ENCODE assay signal across 17 mouse cellular contexts in genomic region chr13:78187833-78188232, GRCm38 (mm10). TPM values are rescaled to one million over a fixed set of nuclear protein-coding genes. Genes with fewer than 3 reads are reported as not detected.
DNase-seq lines count a peak whose midpoint lies in the region; ATAC-seq lines count a peak whose summit lies in the region.
"Had no signal": no experiment of that assay in that cellular context is flagged by ENCODE, and none has a peak within 500 bp of the region (broad histone marks: within the 10 kb centered on the region; RNA-seq: fewer than 3 reads in every experiment).

No protein-coding gene starts in this region.

- no peak overlapping the region for H3K4me2 ChIP-seq in embryonic facial prominence, embryonic 12.5 days (replicated peaks)
- peak overlapping the region; percentile 47 for H3K4me2 ChIP-seq in forebrain, embryonic 12.5 days
- peak overlapping the region; percentile 39 for H3K4me2 ChIP-seq in hindbrain, embryonic 12.5 days (replicated peaks)
- peak overlapping the region; percentile 38 for H3K4me2 ChIP-seq in midbrain, embryonic 12.5 days (replicated peaks)
- H3K4me2 ChIP-seq: heart, embryonic 11.5 days; limb, embryonic 15.5 days had no signal

- no peaks in the 10 kb centered on the region for H3K9me3 ChIP-seq in embryonic facial prominence, embryonic 12.5 days
- H3K9me3 ChIP-seq in forebrain, embryonic 12.5 days, result no peaks in the 10 kb centered on the region
- H3K9me3 ChIP-seq in hindbrain, embryonic 12.5 days (replicated peaks), result no peaks in the 10 kb centered on the region
- H3K9me3 ChIP-seq in midbrain, embryonic 12.5 days, result no peaks in the 10 kb centered on the region
- H3K9me3 ChIP-seq: limb, embryonic 15.5 days; megakaryocyte, embryonic 14.5 days had no signal

- H3K27me3 ChIP-seq in embryonic facial prominence, embryonic 12.5 days, result peaks cover 54% of the 10 kb centered on the region
- peaks cover 75% of the 10 kb centered on the region for H3K27me3 ChIP-seq in forebrain, embryonic 12.5 days
- H3K27me3 ChIP-seq in hindbrain, embryonic 12.5 days, result peaks cover 10% of the 10 kb centered on the region; the same call in 1 of the 2 replicates
- peaks cover 62% of the 10 kb centered on the region for H3K27me3 ChIP-seq in midbrain, embryonic 12.5 days

- 0 out of 2 replicates have a peak, but pooled peaks cover 4% of the 10 kb centered on the region for H3K36me3 ChIP-seq in embryonic facial prominence, embryonic 12.5 days
- peaks cover 27% of the 10 kb centered on the region for H3K36me3 ChIP-seq in forebrain, embryonic 12.5 days (replicated peaks)
- H3K36me3 ChIP-seq in hindbrain, embryonic 12.5 days, result peaks cover 13% of the 10 kb centered on the region
- H3K36me3 ChIP-seq in midbrain, embryonic 12.5 days, result peaks cover 31% of the 10 kb centered on the region
- H3K36me3 ChIP-seq: limb, embryonic 15.5 days had no signal

- no peak for DNase-seq in left cerebral cortex, adult 11 months (ENCODE audit: low spot score)
- DNase-seq in cerebellum, postnatal 4 days (ENCODE audit: low spot score in 2 of 2), result no peak
- DNase-seq in left cerebral cortex, postnatal 4 days, result no peak
- DNase-seq in kidney, postnatal 36 days, result no peak
- DNase-seq: cerebellum, adult 9-11 months; heart, postnatal 14 days; lung, postnatal 14 days; right cerebral cortex, postnatal 14 days had no signal

- H3K27ac ChIP-seq in embryonic facial prominence, embryonic 12.5 days, result peak overlapping the region; percentile 2; the same call in 1 of the 2 replicates
- peak overlapping the region; percentile 97 for H3K27ac ChIP-seq in forebrain, embryonic 12.5 days
- peak overlapping the region; percentile 75 for H3K27ac ChIP-seq in hindbrain, embryonic 12.5 days
- H3K27ac ChIP-seq in midbrain, embryonic 12.5 days (replicated peaks), result peak overlapping the region; percentile 85
- H3K27ac ChIP-seq: kidney, postnatal 0 days; limb, embryonic 15.5 days had no signal

- peaks cover 23% of the 10 kb centered on the region; the same call in 1 of the 2 replicates for H3K4me1 ChIP-seq in embryonic facial prominence, embryonic 12.5 days
- peaks cover 73% of the 10 kb centered on the region for H3K4me1 ChIP-seq in forebrain, embryonic 12.5 days
- peaks cover 80% of the 10 kb centered on the region for H3K4me1 ChIP-seq in hindbrain, embryonic 12.5 days
- H3K4me1 ChIP-seq in midbrain, embryonic 12.5 days, result peaks cover 66% of the 10 kb centered on the region
- H3K4me1 ChIP-seq: limb, embryonic 15.5 days had no signal

- H3K4me3 ChIP-seq in embryonic facial prominence, embryonic 12.5 days, result no peak overlapping the region
- H3K4me3 ChIP-seq in forebrain, embryonic 12.5 days (replicated peaks), result peak overlapping the region; percentile 19
- no peak overlapping the region for H3K4me3 ChIP-seq in hindbrain, embryonic 12.5 days
- peak overlapping the region; percentile 15; the same call in 1 of the 2 replicates for H3K4me3 ChIP-seq in midbrain, embryonic 12.5 days
- H3K4me3 ChIP-seq: limb, embryonic 15.5 days; megakaryocyte, embryonic 14.5 days had no signal

- WGBS in embryonic facial prominence, embryonic 12.5 days, result 49% methylated on average over 5 of the region's 5 CpGs
- 36% methylated on average over 5 of the region's 5 CpGs for WGBS in forebrain, embryonic 12.5 days
- 49% methylated on average over 5 of the region's 5 CpGs for WGBS in hindbrain, embryonic 12.5 days
- WGBS in midbrain, embryonic 12.5 days, result 47% methylated on average over 5 of the region's 5 CpGs

- ATAC-seq in embryonic facial prominence, embryonic 12.5 days (ENCODE audit: insufficient number of reproducible peaks, insufficient read depth, low FRiP score, low TSS enrichment), result no peak
- ATAC-seq in forebrain, embryonic 12.5 days (ENCODE audit: low FRiP score), result no peak
- no peak for ATAC-seq in hindbrain, embryonic 12.5 days (ENCODE audit: low FRiP score)
- no peak for ATAC-seq in midbrain, embryonic 12.5 days (ENCODE audit: low FRiP score, low read depth)
- ATAC-seq: intestine, postnatal 0 days had no signal

- intact Hi-C loops in left cerebral cortex, postnatal 4 days (cut with DNase I), result no loop called here

- H3K9ac ChIP-seq in embryonic facial prominence, embryonic 12.5 days, result no peak overlapping the region
- H3K9ac ChIP-seq in forebrain, embryonic 12.5 days, result peak overlapping the region; percentile 54
- peak overlapping the region; percentile 23; the same call in 1 of the 2 replicates for H3K9ac ChIP-seq in hindbrain, embryonic 12.5 days
- H3K9ac ChIP-seq in midbrain, embryonic 12.5 days (replicated peaks), result peak overlapping the region; percentile 55; the same call in 1 of the 2 replicates
- H3K9ac ChIP-seq: limb, embryonic 15.5 days had no signal

RNA-seq across cellular contexts. Expression of gene Nr2f1, which starts 11.7 kb away (rescaled TPM):
- 46.5 and 49.0 TPM in 2 replicates for polyA plus RNA-seq in embryonic facial prominence, embryonic 12.5 days (2016; fragmentation: Nextera tagmentation; extraction: Ambion mirVana)
- polyA plus RNA-seq in forebrain, embryonic 12.5 days (2016; fragmentation: Nextera tagmentation; extraction: Ambion mirVana), result 86.3 and 113 TPM in 2 replicates
- polyA plus RNA-seq in hindbrain, embryonic 12.5 days (2016; fragmentation: Nextera tagmentation; extraction: Ambion mirVana), result 64.7 and 88.3 TPM in 2 replicates
- 62.3 and 84.1 TPM in 2 replicates for polyA plus RNA-seq in midbrain, embryonic 12.5 days (2016; fragmentation: Nextera tagmentation; extraction: Ambion mirVana)
- total RNA-seq in left cerebral cortex, postnatal 4 days (2021), result 100 to 1,000 TPM; 214 to 215 TPM

Comparison
In these comparisons a context has a peak if more than half of its experiments do, and no peak if none do; other contexts are left out.
1. H3K27ac ChIP-seq: peak in every context shown above with its lines; median percentile 97 in forebrain, embryonic 12.5 days; 85 in midbrain, embryonic 12.5 days; 75 in hindbrain, embryonic 12.5 days; 2 in embryonic facial prominence, embryonic 12.5 days.
2. H3K4me3 ChIP-seq: peak in forebrain, embryonic 12.5 days (single experiment) and midbrain, embryonic 12.5 days (single experiment); none in embryonic facial prominence, embryonic 12.5 days (single experiment) and hindbrain, embryonic 12.5 days (single experiment).